Mouse (Mus musculus) erythroblast, embryonic 14.5 days (primary cell): ENCODE data around the gene Tiprl. TPM values are rescaled to one million over a fixed set of nuclear protein-coding genes. Genes with fewer than 3 reads are reported as not detected.

Experiments used
- H3K27me3 ChIP-seq: 2 replicates; pipeline ENCODE4 v1.6.1; 2012; ENCODE audit warnings: inconsistent platforms; ENCODE audit not compliant: control insufficient read depth
- H3K36me3 ChIP-seq: 2 replicates; pipeline ENCODE4 v1.6.1; 2012; ENCODE audit warnings: mild to moderate bottlenecking, inconsistent platforms; ENCODE audit not compliant: control insufficient read depth
- H3K4me1 ChIP-seq: 2 replicates; pipeline ENCODE4 v1.6.1; 2012; ENCODE audit warnings: inconsistent platforms; ENCODE audit not compliant: control insufficient read depth
- H3K4me3 ChIP-seq: replicated peaks from 2 replicates; pipeline ENCODE3; 2012; ENCODE audit warnings: moderate library complexity, mild to moderate bottlenecking, inconsistent platforms
- H3K9me3 ChIP-seq: 2 replicates; pipeline ENCODE4 v1.6.1; 2012; ENCODE audit warnings: low read length, inconsistent platforms, mixed read lengths; ENCODE audit not compliant: control insufficient read depth
- GATA1 ChIP-seq: IDR thresholded peaks from 2 replicates; pipeline ENCODE4 v1.6.1; 2012; ENCODE audit warnings: low read length, inconsistent platforms, mixed read lengths
- TAL1 ChIP-seq: IDR thresholded peaks from 3 replicates; pipeline ENCODE4 v1.6.1; 2012; ENCODE audit warnings: low read length, inconsistent platforms, mixed read lengths
- polyA plus RNA-seq: library from polyadenylated mRNA; stranded (reverse); fragments of >175 nt; gene quantifications from 2 replicates; pipeline ENCODE4 v1.2.3, GENCODE M21; 2012

Gene Tiprl
- polyA plus RNA-seq, 1 experiment, result 1.1 TPM

- H3K4me1 ChIP-seq, result peaks cover 14% of the 10 kb centered on the region
These were observed 49.4 kb downstream of the Tiprl start for GRCm38 (mm10) chr1:165187357-165187756.

GRCm38 (mm10) chr1:165186491-165186890, 50.3 kb downstream of the Tiprl start:
- H3K4me1 ChIP-seq, result peaks cover 12% of the 10 kb centered on the region
- H3K4me3 ChIP-seq, result no peak overlapping the region
- H3K36me3 ChIP-seq, result peaks cover 43% of the 10 kb centered on the region
- no peaks in the 10 kb centered on the region for H3K27me3 ChIP-seq
- no peaks in the 10 kb centered on the region for H3K9me3 ChIP-seq
- TF ChIP-seq TAL1, result no peak
- TF ChIP-seq GATA1, result no peak

More at GRCm38 (mm10) chr1:165187357-165187756, 49.4 kb downstream of the Tiprl start:
- H3K27me3 ChIP-seq, result no peaks in the 10 kb centered on the region
- no peaks in the 10 kb centered on the region for H3K9me3 ChIP-seq
- no peak for TF ChIP-seq TAL1
- no peak for TF ChIP-seq GATA1
- H3K4me3 ChIP-seq, result no peak overlapping the region
- peaks cover 39% of the 10 kb centered on the region for H3K36me3 ChIP-seq

- Histone ChIP-seq H3K9me3 (no peaks in the 10 kb centered on the region), H3K27me3 (no peaks in the 10 kb centered on the region), H3K4me1 (peaks cover 12% of the 10 kb centered on the region), H3K4me3 (no peak overlapping the region), H3K36me3 (peaks cover 43% of the 10 kb centered on the region)
- TF ChIP-seq GATA1, result no peak
- TF ChIP-seq TAL1, result no peak
These were observed 51.7 kb downstream of the Tiprl start for GRCm38 (mm10) chr1:165185116-165185515.

- H3K36me3 ChIP-seq, result peaks cover 46% of the 10 kb centered on the region
- no peaks in the 10 kb centered on the region for H3K27me3 ChIP-seq
- TF ChIP-seq GATA1 (no peak), TAL1 (no peak)
These were observed 52.6 kb downstream of the Tiprl start for GRCm38 (mm10) chr1:165184178-165184577.

GRCm38 (mm10) chr1:165183400-165183799, 53.4 kb downstream of the Tiprl start:
- Histone ChIP-seq H3K4me1 (peaks cover 5% of the 10 kb centered on the region), H3K9me3 (no peaks in the 10 kb centered on the region), H3K4me3 (no peak overlapping the region), H3K36me3 (peaks cover 52% of the 10 kb centered on the region), H3K27me3 (no peaks in the 10 kb centered on the region)
- no peak for TF ChIP-seq TAL1
- TF ChIP-seq GATA1, result no peak

More at GRCm38 (mm10) chr1:165184178-165184577, 52.6 kb downstream of the Tiprl start:
- Histone ChIP-seq H3K4me1 (peaks cover 10% of the 10 kb centered on the region), H3K4me3 (no peak overlapping the region), H3K9me3 (no peaks in the 10 kb centered on the region)

GRCm38 (mm10) chr1:165179321-165179720, 57.5 kb downstream of the Tiprl start:
- Histone ChIP-seq H3K36me3 (peaks cover 44% of the 10 kb centered on the region), H3K4me3 (no peak overlapping the region), H3K27me3 (no peaks in the 10 kb centered on the region), H3K9me3 (no peaks in the 10 kb centered on the region), H3K4me1 (no peaks in the 10 kb centered on the region)
- TF ChIP-seq TAL1 (no peak), GATA1 (no peak)

GRCm38 (mm10) chr1:165178075-165178474, 58.7 kb downstream of the Tiprl start:
- no peaks in the 10 kb centered on the region for H3K27me3 ChIP-seq
- TF ChIP-seq TAL1 (no peak), GATA1 (no peak)
- H3K36me3 ChIP-seq, result peaks cover 36% of the 10 kb centered on the region
- H3K4me3 ChIP-seq, result no peak overlapping the region
- no peaks in the 10 kb centered on the region for H3K9me3 ChIP-seq
- peaks cover 3% of the 10 kb centered on the region; the same call in 1 of the 2 replicates for H3K4me1 ChIP-seq

GRCm38 (mm10) chr1:165174059-165174616, 62.7 kb downstream of the Tiprl start:
- peaks cover 24% of the 10 kb centered on the region for H3K36me3 ChIP-seq
- no peaks in the 10 kb centered on the region for H3K9me3 ChIP-seq
- peaks cover 5% of the 10 kb centered on the region; the same call in 1 of the 2 replicates for H3K4me1 ChIP-seq
- H3K4me3 ChIP-seq, result no peak overlapping the region
- peaks cover 2% of the 10 kb centered on the region; the same call in 1 of the 2 replicates for H3K27me3 ChIP-seq
- TF ChIP-seq TAL1, result no peak
- no peak for TF ChIP-seq GATA1

GRCm38 (mm10) chr1:165171277-165171676, 65.5 kb downstream of the Tiprl start:
- no peak for TF ChIP-seq TAL1
- TF ChIP-seq GATA1, result no peak
- Histone ChIP-seq H3K4me3 (no peak overlapping the region), H3K9me3 (no peaks in the 10 kb centered on the region), H3K27me3 (peaks cover 2% of the 10 kb centered on the region; the same call in 1 of the 2 replicates), H3K4me1 (peaks cover 5% of the 10 kb centered on the region; the same call in 1 of the 2 replicates), H3K36me3 (peaks cover under 1% of the 10 kb centered on the region; the same call in 1 of the 2 replicates)

- Histone ChIP-seq H3K4me3 (no peak overlapping the region), H3K36me3 (no peaks in the 10 kb centered on the region), H3K27me3 (peaks cover 2% of the 10 kb centered on the region; the same call in 1 of the 2 replicates), H3K4me1 (peaks cover 5% of the 10 kb centered on the region; the same call in 1 of the 2 replicates), H3K9me3 (peaks cover 4% of the 10 kb centered on the region; the same call in 1 of the 2 replicates)
- no peak for TF ChIP-seq GATA1
- TF ChIP-seq TAL1, result no peak
These were observed 66.6 kb downstream of the Tiprl start for GRCm38 (mm10) chr1:165170157-165170556.
